Mouse (Mus musculus) forebrain, embryonic 12.5 days (tissue): ENCODE results near the gene Nr4a3. TPM values are rescaled to one million over a fixed set of nuclear protein-coding genes. Genes with fewer than 3 reads are reported as not detected.

Experiments
- ATAC-seq: fragments of 200-750 bp; cut with Nextera tagmentation; 2 replicates; pipeline ENCODE4 v1.8.0; 2017; ENCODE audit warnings: moderate TSS enrichment; ENCODE audit not compliant: low FRiP score
- H3K27ac ChIP-seq: fragments of 300-500 bp; sonication (generic); 2 replicates; pipeline ENCODE4 v1.5.1; 2016; ENCODE audit warnings: mild to moderate bottlenecking
- H3K27me3 ChIP-seq: fragments of 300-500 bp; sonication (generic); 2 replicates; pipeline ENCODE4 v1.6.1; 2016; ENCODE audit warnings: mild to moderate bottlenecking
- H3K36me3 ChIP-seq: fragments of 300-500 bp; sonication (generic); replicated peaks from 2 replicates; pipeline ENCODE4 v1.6.1; 2016; ENCODE audit warnings: mild to moderate bottlenecking
- H3K4me1 ChIP-seq: fragments of 300-500 bp; sonication (generic); 2 replicates; pipeline ENCODE4 v1.6.1; 2016
- H3K4me2 ChIP-seq: fragments of 300-500 bp; sonication (generic); 2 replicates; pipeline ENCODE4 v1.6.1; 2016; ENCODE audit warnings: mild to moderate bottlenecking, moderate library complexity
- H3K4me3 ChIP-seq: fragments of 300-500 bp; sonication (generic); replicated peaks from 2 replicates; pipeline ENCODE4 v1.5.1; 2016; ENCODE audit warnings: mild to moderate bottlenecking
- H3K9ac ChIP-seq: fragments of 300-500 bp; sonication (generic); 2 replicates; pipeline ENCODE4 v1.6.1; 2016; ENCODE audit warnings: mild to moderate bottlenecking
- H3K9me3 ChIP-seq: fragments of 300-500 bp; sonication (generic); 2 replicates; pipeline ENCODE4 v1.6.1; 2016
- WGBS: fragments of 180-500 bp; shearing (Covaris S2); methylation state at CpG from one replicate; pipeline ENCODE4 v1.1.7; 2016; 5-methylcytosine and 5-hydroxymethylcytosine counted together
- polyA plus RNA-seq: library from polyadenylated mRNA; unstranded; fragments of >200 nt; fragmentation: Nextera tagmentation; extraction: Ambion mirVana; gene quantifications from 2 replicates; pipeline ENCODE4 v1.2.1, GENCODE M21; 2016

The Nr4a3 gene
- polyA plus RNA-seq, 1 experiment from 2014 or later, result 0.36 TPM

DNA sequence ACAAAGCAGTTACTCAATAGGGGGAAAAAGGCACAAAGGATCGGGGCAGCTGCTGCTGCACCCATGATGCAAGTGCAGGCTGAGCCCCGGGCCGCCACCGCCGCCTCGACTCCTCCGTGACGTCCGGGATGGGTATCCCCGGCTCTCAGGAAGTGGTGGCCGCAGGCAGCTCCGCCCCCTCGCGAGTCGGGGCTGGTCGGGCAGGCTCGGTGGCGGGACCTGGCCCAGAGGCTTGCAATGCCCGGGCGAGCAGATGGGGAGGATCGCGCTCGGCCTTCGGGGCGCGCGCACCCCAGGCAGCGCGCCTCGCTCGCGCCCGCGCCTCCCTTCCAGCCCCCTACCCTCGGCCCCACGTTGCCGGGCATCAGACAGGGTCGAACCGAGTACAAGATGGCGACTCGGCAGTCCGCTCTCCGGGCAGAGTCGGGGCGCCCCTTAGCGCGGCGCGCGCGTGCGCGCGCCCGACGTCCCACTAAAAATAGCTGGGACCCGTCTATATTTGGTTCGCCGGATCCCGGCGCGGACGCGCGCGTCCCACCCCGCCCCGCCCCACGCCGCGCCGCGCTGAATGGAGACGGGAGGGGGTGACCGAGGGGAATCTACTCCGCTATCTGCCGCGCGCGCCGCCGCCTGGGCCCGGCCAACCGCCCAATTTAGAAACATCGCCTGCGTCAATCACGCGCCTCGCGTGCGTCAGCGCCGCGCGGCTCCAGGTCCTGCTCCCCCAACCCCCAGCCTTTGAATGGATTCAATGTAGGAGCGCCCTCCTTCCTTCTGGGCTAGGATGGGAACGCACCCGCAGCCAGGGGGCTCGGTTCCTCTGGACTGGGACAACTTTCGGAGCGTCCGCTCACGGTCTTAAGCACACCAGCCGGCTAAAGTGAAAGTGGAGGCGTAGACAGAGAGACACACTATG lies 1.9 kb upstream of the Nr4a3 start:
- peak overlapping the region; percentile 96 for H3K27ac ChIP-seq
- peak overlapping the region; percentile 78 for H3K9ac ChIP-seq
- H3K4me3 ChIP-seq, result peak overlapping the region; percentile 74
- under 1% methylated on average over 99 of the region's 105 CpGs for WGBS
- no peaks in the 10 kb centered on the region for H3K36me3 ChIP-seq
- H3K27me3 ChIP-seq, result peaks cover 17% of the 10 kb centered on the region
- no peaks in the 10 kb centered on the region for H3K9me3 ChIP-seq
- H3K4me2 ChIP-seq, result peak overlapping the region; percentile 97
- peak; percentile 85 for ATAC-seq
- H3K4me1 ChIP-seq, result peaks cover 38% of the 10 kb centered on the region

DNA sequence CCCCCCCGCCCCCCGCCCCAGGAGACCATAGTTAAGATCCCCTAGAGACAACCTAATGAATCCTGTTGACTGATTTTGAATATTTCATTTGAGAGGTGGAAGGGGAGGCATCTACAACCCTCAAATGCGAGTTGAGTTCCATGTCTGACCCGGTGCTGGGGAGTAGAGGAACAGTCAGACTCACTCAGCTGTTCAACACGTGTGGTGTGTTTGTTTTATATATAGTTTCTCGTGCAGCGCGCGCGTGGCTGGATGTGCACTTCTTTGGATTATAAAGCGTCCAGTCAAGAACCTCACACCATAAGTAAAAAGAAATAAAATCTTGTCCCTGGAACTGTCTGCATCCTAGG lies 837 bp upstream of the Nr4a3 start:
- H3K27ac ChIP-seq, result peak overlapping the region; percentile 75; the same call in 1 of the 2 replicates
- 0 out of 2 replicates have a peak overlapping the region, but pooled peaks have one; percentile 51 for H3K9ac ChIP-seq
- 0% methylated on average over 11 of the region's 11 CpGs for WGBS
- H3K4me3 ChIP-seq, result peak overlapping the region; percentile 74
- no peaks in the 10 kb centered on the region for H3K36me3 ChIP-seq
- peak overlapping the region; percentile 97 for H3K4me2 ChIP-seq
- no peaks in the 10 kb centered on the region for H3K9me3 ChIP-seq
- peaks cover 28% of the 10 kb centered on the region for H3K27me3 ChIP-seq
- no peak for ATAC-seq
- peaks cover 48% of the 10 kb centered on the region for H3K4me1 ChIP-seq

- Histone ChIP-seq H3K4me2 (peak overlapping the region; percentile 97), H3K9ac (peak overlapping the region; percentile 51), H3K27me3 (peaks cover 40% of the 10 kb centered on the region), H3K4me1 (peaks cover 48% of the 10 kb centered on the region), H3K9me3 (no peaks in the 10 kb centered on the region), H3K4me3 (peak overlapping the region; percentile 74), H3K27ac (peak overlapping the region; percentile 75), H3K36me3 (no peaks in the 10 kb centered on the region)
- ATAC-seq, result no peak; the same call in 1 of the 2 replicates
- WGBS, result under 1% methylated on average over 42 of the region's 42 CpGs
Observed at GRCm38 (mm10) chr4:48045281-48045720, 348 bp downstream of the Nr4a3 start.

DNA sequence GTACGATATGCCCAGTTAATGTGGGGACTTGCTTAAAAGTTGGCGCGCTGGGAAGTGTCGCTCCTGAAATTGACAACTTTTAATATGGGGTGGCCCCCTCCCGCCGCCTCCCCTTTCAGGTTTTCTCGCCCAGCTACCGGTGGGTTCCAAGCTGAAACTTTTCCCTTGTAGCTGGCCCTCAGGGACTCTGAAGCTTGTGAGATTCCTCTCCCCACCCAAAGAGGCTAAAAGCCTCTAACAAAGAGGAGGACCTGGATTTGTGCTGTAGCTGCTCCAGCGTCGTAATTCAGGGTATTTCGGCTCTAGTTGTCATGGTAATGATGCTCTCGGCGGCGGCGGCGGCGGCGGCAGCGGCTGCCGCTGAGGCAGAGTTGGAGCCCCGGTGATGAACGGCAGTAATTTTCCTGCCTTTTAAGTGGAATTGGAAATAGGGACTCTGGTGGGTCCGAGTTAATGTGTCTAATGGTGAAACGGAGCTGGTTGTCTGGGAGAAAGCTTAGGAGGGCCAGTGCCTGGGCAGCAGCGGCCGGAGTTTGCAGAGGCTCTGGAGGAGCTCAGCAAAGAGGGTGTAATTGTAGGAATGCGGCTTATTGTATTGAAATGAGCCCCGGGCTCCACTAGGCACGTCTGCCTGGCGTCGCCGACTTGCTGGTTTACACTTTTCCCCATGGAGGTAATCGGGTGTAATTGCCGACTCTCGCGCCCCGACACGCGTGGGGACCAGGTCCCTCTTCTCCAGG lies 938 bp downstream of the Nr4a3 start:
- Histone ChIP-seq H3K4me3 (peak overlapping the region; percentile 74), H3K36me3 (no peaks in the 10 kb centered on the region), H3K27ac (peak overlapping the region; percentile 75; the same call in 1 of the 2 replicates), H3K9ac (peak overlapping the region; percentile 51), H3K4me1 (peaks cover 48% of the 10 kb centered on the region), H3K4me2 (peak overlapping the region; percentile 97), H3K9me3 (no peaks in the 10 kb centered on the region), H3K27me3 (peaks cover 45% of the 10 kb centered on the region)
- under 1% methylated on average over 39 of the region's 39 CpGs for WGBS
- ATAC-seq, result no peak

GRCm38 (mm10) chr4:48046461-48046901 lies 1.5 kb downstream of the Nr4a3 start:
- Histone ChIP-seq H3K27ac (no peak overlapping the region), H3K9me3 (no peaks in the 10 kb centered on the region), H3K9ac (peak overlapping the region; percentile 51), H3K4me2 (peak overlapping the region; percentile 97), H3K36me3 (no peaks in the 10 kb centered on the region), H3K4me3 (peak overlapping the region; percentile 74), H3K4me1 (peaks cover 54% of the 10 kb centered on the region), H3K27me3 (peaks cover 51% of the 10 kb centered on the region)
- under 1% methylated on average over 20 of the region's 20 CpGs for WGBS
- no peak for ATAC-seq

GRCm38 (mm10) chr4:48047136-48047765 lies 2.3 kb downstream of the Nr4a3 start:
- H3K27ac ChIP-seq, result no peak overlapping the region
- WGBS, result under 1% methylated on average over 33 of the region's 33 CpGs
- H3K27me3 ChIP-seq, result peaks cover 59% of the 10 kb centered on the region

GRCm38 (mm10) chr4:48047766-48048371 lies 2.9 kb downstream of the Nr4a3 start:
- H3K4me2 ChIP-seq, result peak overlapping the region; percentile 97
- no peaks in the 10 kb centered on the region for H3K36me3 ChIP-seq
- no peak overlapping the region for H3K27ac ChIP-seq
- WGBS, result under 1% methylated on average over 30 of the region's 30 CpGs
- ATAC-seq, result no peak
- peak overlapping the region; percentile 74 for H3K4me3 ChIP-seq
- H3K9ac ChIP-seq, result peak overlapping the region; percentile 51; the same call in 1 of the 2 replicates
- no peaks in the 10 kb centered on the region for H3K9me3 ChIP-seq
- H3K4me1 ChIP-seq, result peaks cover 55% of the 10 kb centered on the region
- peaks cover 65% of the 10 kb centered on the region for H3K27me3 ChIP-seq

More at GRCm38 (mm10) chr4:48047136-48047765, 2.3 kb downstream of the Nr4a3 start:
- Histone ChIP-seq H3K4me1 (peaks cover 55% of the 10 kb centered on the region), H3K9ac (peak overlapping the region; percentile 51; the same call in 1 of the 2 replicates), H3K4me3 (peak overlapping the region; percentile 74), H3K36me3 (no peaks in the 10 kb centered on the region), H3K9me3 (no peaks in the 10 kb centered on the region), H3K4me2 (peak overlapping the region; percentile 97)
- ATAC-seq, result no peak

DNA sequence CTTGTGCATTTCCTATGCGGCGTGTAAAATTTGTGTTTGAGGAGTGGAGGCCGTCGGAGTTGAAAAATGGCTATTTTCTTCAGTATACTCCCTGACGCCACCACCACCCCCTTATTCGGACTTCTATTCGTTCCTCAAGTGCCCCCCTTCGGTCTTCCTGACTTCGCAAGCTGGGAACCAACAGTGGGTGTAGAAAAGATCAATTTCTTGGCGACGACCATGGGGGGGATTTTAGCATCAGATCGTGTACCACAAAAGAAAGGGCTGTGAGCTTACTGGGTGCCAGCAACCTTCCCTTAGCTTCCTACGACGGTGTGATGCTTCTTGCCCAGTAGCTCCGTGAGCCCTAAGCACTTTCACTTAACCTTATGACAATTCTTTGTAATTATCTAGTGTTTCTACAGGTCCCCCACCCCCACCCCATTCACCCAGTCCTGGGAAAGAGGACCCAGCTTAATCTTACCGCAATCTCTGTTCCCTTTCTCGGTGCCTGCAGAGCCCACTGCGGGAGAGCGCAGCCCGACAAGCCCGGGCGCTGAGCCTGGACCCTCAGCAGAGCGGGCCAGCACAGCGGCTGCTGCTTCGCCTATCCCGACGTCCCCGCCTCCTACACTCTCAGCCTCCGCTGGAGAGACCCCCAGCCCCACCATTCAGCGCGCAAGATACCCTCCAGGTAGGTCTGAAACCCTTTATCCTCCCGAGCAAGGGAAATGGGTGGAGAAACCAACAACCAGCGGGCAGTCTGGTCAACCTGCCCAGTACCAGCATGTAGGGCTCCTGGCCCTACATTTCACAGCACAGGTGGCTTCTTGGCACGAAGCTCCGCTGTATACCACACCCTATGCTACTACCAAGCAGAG lies 3.7 kb downstream of the Nr4a3 start:
- Histone ChIP-seq H3K4me3 (peak overlapping the region; percentile 74), H3K27me3 (peaks cover 73% of the 10 kb centered on the region), H3K36me3 (no peaks in the 10 kb centered on the region), H3K27ac (no peak overlapping the region), H3K9ac (no peak overlapping the region), H3K9me3 (no peaks in the 10 kb centered on the region), H3K4me2 (peak overlapping the region; percentile 97), H3K4me1 (peaks cover 55% of the 10 kb centered on the region)
- WGBS, result 2% methylated on average over 35 of the region's 35 CpGs
- ATAC-seq, result no peak

DNA sequence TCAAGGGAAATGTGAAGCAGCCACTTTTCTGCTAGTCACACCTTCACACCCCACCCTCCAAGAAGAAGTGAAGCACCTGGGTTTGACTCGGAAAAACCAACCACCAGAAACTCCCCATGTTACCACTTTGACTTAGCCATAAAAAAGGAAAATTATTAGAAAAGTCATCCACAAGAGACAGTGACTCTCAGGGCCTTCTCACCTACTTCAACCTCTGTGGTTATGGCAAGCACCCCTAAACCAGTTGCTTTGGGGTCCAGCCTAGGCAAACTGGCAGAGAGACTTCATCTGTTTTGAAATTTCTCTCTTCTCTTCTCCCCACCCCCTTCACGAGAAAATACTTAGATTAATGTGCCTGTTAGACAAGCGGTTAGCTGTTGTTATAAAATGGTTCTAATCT lies 5.1 kb downstream of the Nr4a3 start:
- Histone ChIP-seq H3K9ac (no peak overlapping the region), H3K4me2 (no peak overlapping the region), H3K4me1 (peaks cover 48% of the 10 kb centered on the region), H3K36me3 (no peaks in the 10 kb centered on the region), H3K27ac (no peak overlapping the region), H3K9me3 (no peaks in the 10 kb centered on the region), H3K27me3 (peaks cover 76% of the 10 kb centered on the region), H3K4me3 (no peak overlapping the region)
- ATAC-seq, result no peak
- 57% methylated on average over 3 of the region's 3 CpGs for WGBS

- H3K27me3 ChIP-seq, result peaks cover 76% of the 10 kb centered on the region
- no peak overlapping the region for H3K27ac ChIP-seq
- 44% methylated on average over 5 of the region's 5 CpGs for WGBS
- no peaks in the 10 kb centered on the region for H3K36me3 ChIP-seq
- H3K4me3 ChIP-seq, result no peak overlapping the region
- ATAC-seq, result no peak
- no peak overlapping the region for H3K9ac ChIP-seq
- no peak overlapping the region for H3K4me2 ChIP-seq
- peaks cover 48% of the 10 kb centered on the region for H3K4me1 ChIP-seq
- H3K9me3 ChIP-seq, result no peaks in the 10 kb centered on the region
Observed at GRCm38 (mm10) chr4:48050442-48050841, 5.5 kb downstream of the Nr4a3 start.
